Mouse (Mus musculus): ENCODE results near the gene Tbl1x.

DNA sequence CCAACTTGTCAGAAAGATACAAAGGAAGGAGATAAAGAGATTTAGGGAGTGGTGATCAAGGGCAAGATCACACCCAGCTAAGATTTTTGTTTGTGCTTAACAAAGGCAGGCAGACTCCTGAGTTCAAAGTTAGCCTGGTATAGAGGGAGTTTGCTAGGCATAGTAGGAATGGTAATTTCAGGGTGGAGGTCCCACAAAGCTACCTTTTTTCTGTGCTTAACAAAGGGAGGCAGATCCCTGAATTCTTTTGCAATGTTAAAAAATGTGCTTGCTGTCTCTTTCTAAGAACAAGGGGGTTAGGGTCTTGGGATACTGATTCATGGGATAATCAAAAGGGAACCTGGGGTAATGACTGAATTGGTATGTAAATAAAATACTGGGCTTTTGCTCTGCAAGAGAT, 156.6 kb downstream of the Tbl1x start:
- TF ChIP-seq GATA1 (IDR thresholded peaks at IDR 0.05; ENCODE audit: borderline replicate concordance, low read length) (no peak), FLI1 (IDR thresholded peaks at IDR 0.05; ENCODE audit: low read length) (no peak)
